Mouse (Mus musculus) ES-Bruce4 (cell line): ENCODE data around the gene Lhfpl2. TPM values are rescaled to one million over a fixed set of nuclear protein-coding genes. Genes with fewer than 3 reads are reported as not detected.

Source experiments
- H3K27ac ChIP-seq: 2 replicates; pipeline ENCODE4 v1.5.1; 2012; ENCODE audit warnings: low read length, inconsistent platforms; ENCODE audit not compliant: insufficient read depth
- H3K27me3 ChIP-seq: 2 replicates; pipeline ENCODE4 v1.6.1; 2012; ENCODE audit warnings: mild to moderate bottlenecking, low read length, inconsistent platforms; ENCODE audit not compliant: control insufficient read depth, poor library complexity, insufficient read depth, severe bottlenecking
- H3K36me3 ChIP-seq: 2 replicates; pipeline ENCODE4 v1.6.1; 2012; ENCODE audit warnings: inconsistent platforms, mild to moderate bottlenecking, low read length, moderate library complexity; ENCODE audit not compliant: control insufficient read depth, poor library complexity, insufficient read depth, severe bottlenecking
- H3K4me1 ChIP-seq: one replicate; pipeline ENCODE4 v1.8.1; 2011; ENCODE audit warnings: low read length; ENCODE audit not compliant: control insufficient read depth, insufficient read depth
- H3K4me3 ChIP-seq: 2 replicates; pipeline ENCODE4 v1.5.1; 2011; ENCODE audit warnings: low read depth, mild to moderate bottlenecking, low read length
- H3K9ac ChIP-seq: 2 replicates; pipeline ENCODE4 v1.6.1; 2012; ENCODE audit warnings: low read depth, mild to moderate bottlenecking, inconsistent platforms; ENCODE audit not compliant: poor library complexity, severe bottlenecking
- H3K9me3 ChIP-seq: replicated peaks from 2 replicates; pipeline ENCODE4 v1.6.1; 2012; ENCODE audit warnings: mild to moderate bottlenecking, low read length, inconsistent platforms; ENCODE audit not compliant: control insufficient read depth, poor library complexity, insufficient read depth, severe bottlenecking
- CTCF ChIP-seq: IDR thresholded peaks from one replicate; pipeline ENCODE4 v1.8.1; 2011; ENCODE audit warnings: low read depth, low read length
- EP300 ChIP-seq: IDR thresholded peaks from 2 replicates; pipeline ENCODE4 v1.6.1; 2011; ENCODE audit warnings: low read depth, low read length; ENCODE audit not compliant: insufficient read depth
- POLR2A ChIP-seq: IDR thresholded peaks from one replicate; pipeline ENCODE4 v1.8.1; 2011; ENCODE audit warnings: low read length; ENCODE audit not compliant: insufficient read depth
- polyA plus RNA-seq: library from polyadenylated mRNA; stranded (reverse); fragments of >200 nt; gene quantifications from 2 replicates; pipeline ENCODE4 v1.2.4, GENCODE M21; 2011; ENCODE audit warnings: low read depth; ENCODE audit not compliant: missing spikeins, insufficient read depth, insufficient read length

Lhfpl2 gene
- polyA plus RNA-seq, 1 experiment, result 12.5 TPM

- no peaks in the 10 kb centered on the region for H3K27me3 ChIP-seq
- no peaks in the 10 kb centered on the region for H3K4me1 ChIP-seq
- no peak overlapping the region for H3K27ac ChIP-seq
- no peaks in the 10 kb centered on the region for H3K9me3 ChIP-seq
- no peak overlapping the region for H3K4me3 ChIP-seq
- no peaks in the 10 kb centered on the region for H3K36me3 ChIP-seq
- TF ChIP-seq POLR2A (no peak), CTCF (no peak), EP300 (no peak)
- no peak overlapping the region for H3K9ac ChIP-seq
Observed at GRCm38 (mm10) chr13:94100361-94100760, 42.8 kb downstream of the Lhfpl2 start.

- Histone ChIP-seq H3K4me1 (no peaks in the 10 kb centered on the region), H3K4me3 (no peak overlapping the region), H3K36me3 (no peaks in the 10 kb centered on the region), H3K9me3 (no peaks in the 10 kb centered on the region), H3K27me3 (no peaks in the 10 kb centered on the region), H3K9ac (no peak overlapping the region), H3K27ac (no peak overlapping the region)
- TF ChIP-seq CTCF (no peak), EP300 (no peak), POLR2A (no peak)
Observed at GRCm38 (mm10) chr13:94101020-94101571, 43.5 kb downstream of the Lhfpl2 start.

GRCm38 (mm10) chr13:94104866-94105475, 47.4 kb downstream of the Lhfpl2 start:
- TF ChIP-seq EP300, result no peak
- TF ChIP-seq POLR2A, result no peak
- TF ChIP-seq CTCF, result no peak
- Histone ChIP-seq H3K9ac (no peak overlapping the region), H3K27me3 (no peaks in the 10 kb centered on the region), H3K4me3 (no peak overlapping the region), H3K27ac (no peak overlapping the region), H3K9me3 (no peaks in the 10 kb centered on the region), H3K4me1 (no peaks in the 10 kb centered on the region), H3K36me3 (no peaks in the 10 kb centered on the region)

DNA sequence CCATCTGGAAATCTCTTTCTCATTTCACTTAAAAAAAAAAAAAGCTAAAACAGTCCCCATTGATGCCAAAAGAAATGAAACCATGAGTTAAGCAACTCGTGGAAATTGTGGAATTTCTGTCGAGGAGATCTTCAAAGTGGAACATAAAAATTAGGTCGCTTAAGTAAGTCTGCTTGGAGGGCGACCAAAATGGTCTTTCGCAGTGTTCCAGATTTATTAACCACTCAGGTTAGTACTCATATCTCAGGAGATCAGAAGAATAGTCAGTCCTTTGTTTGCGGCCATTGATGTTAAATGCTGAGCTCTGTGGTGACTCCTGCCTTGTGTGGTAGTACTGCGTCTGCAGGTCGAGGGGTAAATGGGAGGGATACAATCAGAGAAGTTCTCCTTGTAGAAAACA, 48.8 kb downstream of the Lhfpl2 start:
- H3K9me3 ChIP-seq, result no peaks in the 10 kb centered on the region; the same call in 1 of the 2 replicates
- H3K27me3 ChIP-seq, result no peaks in the 10 kb centered on the region
- no peaks in the 10 kb centered on the region for H3K4me1 ChIP-seq
- no peak overlapping the region for H3K27ac ChIP-seq
- H3K36me3 ChIP-seq, result no peaks in the 10 kb centered on the region
- no peak overlapping the region for H3K9ac ChIP-seq
- TF ChIP-seq CTCF, result no peak
- TF ChIP-seq EP300, result no peak
- no peak for TF ChIP-seq POLR2A
- H3K4me3 ChIP-seq, result no peak overlapping the region

GRCm38 (mm10) chr13:94106983-94107382, 49.4 kb downstream of the Lhfpl2 start:
- H3K36me3 ChIP-seq, result no peaks in the 10 kb centered on the region
- H3K9me3 ChIP-seq, result no peaks in the 10 kb centered on the region; the same call in 1 of the 2 replicates
- no peak overlapping the region for H3K9ac ChIP-seq
- H3K4me3 ChIP-seq, result no peak overlapping the region
- no peaks in the 10 kb centered on the region for H3K4me1 ChIP-seq
- H3K27ac ChIP-seq, result no peak overlapping the region
- H3K27me3 ChIP-seq, result no peaks in the 10 kb centered on the region
- no peak for TF ChIP-seq EP300
- no peak for TF ChIP-seq POLR2A
- TF ChIP-seq CTCF, result no peak

DNA sequence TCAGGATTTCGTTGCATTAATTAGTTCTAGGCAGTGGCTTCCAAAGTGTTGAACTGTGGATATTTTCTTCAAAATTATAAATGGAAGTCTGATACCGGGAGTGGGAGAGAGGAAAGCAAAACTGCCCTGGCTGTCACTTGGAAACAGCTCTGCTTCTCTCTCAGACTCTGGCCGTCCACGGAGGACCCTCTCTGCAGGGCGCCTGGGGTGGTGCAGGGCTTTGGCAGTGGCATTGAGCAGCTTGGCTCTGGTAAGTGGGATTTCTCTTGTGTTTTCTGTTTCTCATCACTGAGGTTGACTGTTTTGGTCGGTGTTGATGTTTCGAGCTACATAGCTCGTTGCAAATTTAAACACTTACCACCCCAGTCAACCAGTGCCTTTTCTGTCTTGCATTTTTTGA, 53.0 kb downstream of the Lhfpl2 start:
- H3K36me3 ChIP-seq, result no peaks in the 10 kb centered on the region
- no peak overlapping the region for H3K27ac ChIP-seq
- H3K4me3 ChIP-seq, result no peak overlapping the region
- H3K4me1 ChIP-seq, result no peaks in the 10 kb centered on the region
- no peak overlapping the region for H3K9ac ChIP-seq
- H3K9me3 ChIP-seq, result no peaks in the 10 kb centered on the region; the same call in 1 of the 2 replicates
- no peaks in the 10 kb centered on the region for H3K27me3 ChIP-seq
- TF ChIP-seq CTCF (no peak), EP300 (no peak), POLR2A (no peak)
